Mouse (Mus musculus) megakaryocyte, embryonic 14.5 days (primary cell): Measurements from ENCODE around the gene Hoxa3. TPM values are rescaled to one million over a fixed set of nuclear protein-coding genes. Genes with fewer than 3 reads are reported as not detected.

ENCODE experiments used
- H3K27me3 ChIP-seq: replicated peaks from 2 replicates; pipeline ENCODE3; 2012; ENCODE audit warnings: inconsistent platforms
- H3K36me3 ChIP-seq: replicated peaks from 2 replicates; pipeline ENCODE3; 2012; ENCODE audit warnings: low read length, inconsistent platforms, mixed read lengths
- H3K4me1 ChIP-seq: 2 replicates; pipeline ENCODE4 v1.6.1; 2012; ENCODE audit warnings: inconsistent platforms
- H3K4me3 ChIP-seq: replicated peaks from 2 replicates; pipeline ENCODE3; 2012; ENCODE audit warnings: moderate library complexity, mild to moderate bottlenecking, inconsistent platforms
- H3K9me3 ChIP-seq: 2 replicates; pipeline ENCODE4 v1.6.1; 2012; ENCODE audit warnings: inconsistent platforms
- FLI1 ChIP-seq: IDR thresholded peaks from 2 replicates; pipeline ENCODE4 v1.6.1; 2012; ENCODE audit warnings: low read length, inconsistent platforms, mixed read lengths
- GATA1 ChIP-seq: IDR thresholded peaks from 3 replicates; pipeline ENCODE4 v1.6.1; 2012; ENCODE audit warnings: mixed read lengths, low read length, inconsistent platforms, borderline replicate concordance
- polyA plus RNA-seq: library from polyadenylated mRNA; stranded (reverse); fragments of >175 nt; gene quantifications from 2 replicates; pipeline ENCODE4 v1.2.3, GENCODE M21; 2012; ENCODE audit warnings: low replicate concordance; ENCODE audit not compliant: insufficient read depth

Hoxa3 gene
- polyA plus RNA-seq, 1 experiment, result 0.21 TPM

GRCm38 (mm10) chr6:52196811-52197210, 16.3 kb downstream of the Hoxa3 start:
- Histone ChIP-seq H3K4me1 (peaks cover 10% of the 10 kb centered on the region), H3K9me3 (no peaks in the 10 kb centered on the region), H3K36me3 (no peaks in the 10 kb centered on the region), H3K4me3 (no peak overlapping the region), H3K27me3 (peaks cover 32% of the 10 kb centered on the region)
- TF ChIP-seq GATA1 (no peak), FLI1 (no peak)

- Histone ChIP-seq H3K9me3 (0 out of 2 replicates have a peak, but pooled peaks cover 5% of the 10 kb centered on the region), H3K4me3 (no peak overlapping the region), H3K36me3 (no peaks in the 10 kb centered on the region), H3K27me3 (peaks cover 42% of the 10 kb centered on the region), H3K4me1 (peaks cover 10% of the 10 kb centered on the region)
- TF ChIP-seq GATA1 (no peak), FLI1 (no peak)
These were observed 18.4 kb downstream of the Hoxa3 start for GRCm38 (mm10) chr6:52194690-52195089.

GRCm38 (mm10) chr6:52191860-52192550, 21.1 kb downstream of the Hoxa3 start:
- peak overlapping the region; percentile 95 for H3K4me3 ChIP-seq
- peaks cover 10% of the 10 kb centered on the region for H3K4me1 ChIP-seq
- H3K36me3 ChIP-seq, result no peaks in the 10 kb centered on the region
- TF ChIP-seq GATA1 (no peak), FLI1 (no peak)
- peaks cover 47% of the 10 kb centered on the region for H3K27me3 ChIP-seq
- H3K9me3 ChIP-seq, result 0 out of 2 replicates have a peak, but pooled peaks cover 5% of the 10 kb centered on the region

- TF ChIP-seq GATA1 (no peak), FLI1 (no peak)
- H3K36me3 ChIP-seq, result no peaks in the 10 kb centered on the region
- H3K4me3 ChIP-seq, result peak within 1 kb of the TSS; percentile 95
- H3K4me1 ChIP-seq, result peaks cover 9% of the 10 kb centered on the region
- H3K9me3 ChIP-seq, result 0 out of 2 replicates have a peak, but pooled peaks cover 5% of the 10 kb centered on the region
- peaks cover 48% of the 10 kb centered on the region for H3K27me3 ChIP-seq
These were observed 22.0 kb downstream of the Hoxa3 start, which contains the start of gene Hoxa4 for GRCm38 (mm10) chr6:52190906-52191810. Gene Hoxa4, minus strand, starts transcription at chr6:52191753.

- H3K27me3 ChIP-seq, result peaks cover 50% of the 10 kb centered on the region
- H3K4me1 ChIP-seq, result peaks cover 7% of the 10 kb centered on the region
- 0 out of 2 replicates have a peak, but pooled peaks cover 5% of the 10 kb centered on the region for H3K9me3 ChIP-seq
- no peaks in the 10 kb centered on the region for H3K36me3 ChIP-seq
- H3K4me3 ChIP-seq, result no peak overlapping the region
- no peak for TF ChIP-seq FLI1
- TF ChIP-seq GATA1, result no peak
These were observed 22.7 kb downstream of the Hoxa3 start for GRCm38 (mm10) chr6:52190410-52190809.

- H3K4me1 ChIP-seq, result peaks cover 7% of the 10 kb centered on the region
- no peak overlapping the region for H3K4me3 ChIP-seq
- TF ChIP-seq GATA1, result no peak
- no peak for TF ChIP-seq FLI1
- H3K36me3 ChIP-seq, result no peaks in the 10 kb centered on the region
- H3K27me3 ChIP-seq, result peaks cover 49% of the 10 kb centered on the region
- 0 out of 2 replicates have a peak, but pooled peaks cover 5% of the 10 kb centered on the region for H3K9me3 ChIP-seq
These were observed 23.2 kb downstream of the Hoxa3 start for GRCm38 (mm10) chr6:52189909-52190308.

- no peaks in the 10 kb centered on the region for H3K36me3 ChIP-seq
- no peak overlapping the region for H3K4me3 ChIP-seq
- peaks cover 48% of the 10 kb centered on the region for H3K27me3 ChIP-seq
- H3K4me1 ChIP-seq, result peaks cover 7% of the 10 kb centered on the region
- TF ChIP-seq GATA1 (no peak), FLI1 (no peak)
- H3K9me3 ChIP-seq, result 0 out of 2 replicates have a peak, but pooled peaks cover 5% of the 10 kb centered on the region
These were observed 24.0 kb downstream of the Hoxa3 start for GRCm38 (mm10) chr6:52189172-52189591.

- no peak overlapping the region for H3K4me3 ChIP-seq
- peaks cover 46% of the 10 kb centered on the region for H3K27me3 ChIP-seq
- H3K36me3 ChIP-seq, result no peaks in the 10 kb centered on the region
- 0 out of 2 replicates have a peak, but pooled peaks cover 5% of the 10 kb centered on the region for H3K9me3 ChIP-seq
- H3K4me1 ChIP-seq, result no peaks in the 10 kb centered on the region
- TF ChIP-seq GATA1 (no peak), FLI1 (no peak)
These were observed 26.6 kb downstream of the Hoxa3 start for GRCm38 (mm10) chr6:52186500-52186899.

GRCm38 (mm10) chr6:52185834-52186233, 27.3 kb downstream of the Hoxa3 start:
- Histone ChIP-seq H3K9me3 (0 out of 2 replicates have a peak, but pooled peaks cover 5% of the 10 kb centered on the region), H3K4me3 (no peak overlapping the region), H3K36me3 (no peaks in the 10 kb centered on the region), H3K4me1 (no peaks in the 10 kb centered on the region), H3K27me3 (peaks cover 47% of the 10 kb centered on the region)
- no peak for TF ChIP-seq GATA1
- no peak for TF ChIP-seq FLI1
